Mouse (Mus musculus) spleen, embryonic (tissue): ENCODE data around the gene Kif20b.

Experiments
- CTCF ChIA-PET: fragments of 350-600 bp; sonication (Branson Sonifier 250); formaldehyde crosslinking; loops from one replicate; lab custom pipeline; 2022; lab: Charles Lee

Kif20b gene

GRCm38 (mm10) chr19:34920066-34920465, 2.1 kb upstream of the Kif20b start:
- CTCF ChIA-PET, result no interaction called here

GRCm38 (mm10) chr19:34920531-34920930, 1.6 kb upstream of the Kif20b start:
- CTCF ChIA-PET, result interaction anchor here (0.6 kb wide), 1 partner anchor 38 kb away, joined by 3 read pairs; no protein-coding TSS in a partner anchor

GRCm38 (mm10) chr19:34921253-34921651, 909 bp upstream of the Kif20b start:
- CTCF ChIA-PET, result no interaction called here

- CTCF ChIA-PET, result no interaction called here
These were observed 422 bp downstream of the Kif20b start for GRCm38 (mm10) chr19:34922603-34922963.

DNA sequence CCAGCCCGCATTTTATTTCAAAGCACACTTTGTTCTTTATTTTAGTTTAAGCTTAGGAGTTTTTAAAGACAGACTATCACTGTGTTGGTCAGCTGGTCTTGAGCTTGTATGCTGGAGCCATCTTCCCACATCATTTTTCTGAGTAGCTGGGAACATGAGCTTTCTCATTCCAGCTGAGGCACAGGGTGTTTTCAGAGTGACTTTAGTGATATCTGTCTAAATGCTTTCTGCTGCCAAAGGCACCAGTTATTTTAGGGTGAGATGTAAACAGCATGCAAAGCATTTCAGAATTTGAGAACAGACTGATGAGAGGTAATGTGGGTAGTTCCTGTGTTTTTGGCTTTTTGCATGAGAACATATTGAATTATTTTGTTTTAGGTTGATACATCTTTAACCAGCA, 25.0 kb downstream of the Kif20b start:
- CTCF ChIA-PET, result no interaction called here

DNA sequence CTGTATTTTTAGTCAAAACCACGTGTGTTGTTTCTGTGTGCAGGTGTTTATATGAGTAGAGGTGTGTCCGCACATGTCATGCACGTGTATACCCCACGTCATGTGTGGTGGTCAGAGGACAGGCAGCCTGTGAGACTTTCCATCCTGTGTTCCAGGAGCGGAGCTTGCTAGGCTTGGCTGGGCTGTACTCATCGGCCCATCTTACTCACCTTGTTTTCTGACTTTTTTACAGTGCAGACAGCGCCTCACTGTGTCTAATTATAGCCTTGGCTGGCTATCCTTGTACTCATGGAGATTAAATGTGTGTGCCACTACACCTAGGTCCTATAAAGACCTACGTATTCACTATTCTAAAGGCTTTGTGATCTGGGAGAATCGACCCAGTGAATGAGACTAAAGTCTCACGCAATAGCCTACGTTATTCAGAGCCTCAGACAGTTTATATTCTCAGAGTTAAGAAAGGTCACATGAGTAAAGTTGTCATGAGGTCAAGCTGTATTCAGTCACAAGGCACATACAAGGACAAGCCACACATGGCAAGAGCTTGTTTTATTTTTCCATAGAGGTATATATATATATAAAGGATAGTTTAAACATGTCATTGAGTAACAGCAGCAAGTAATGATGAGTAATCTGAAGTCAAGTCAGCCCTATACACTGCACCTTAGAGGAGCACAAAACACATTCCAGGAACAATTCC, 31.8 kb downstream of the Kif20b start:
- CTCF ChIA-PET, result no interaction called here

DNA sequence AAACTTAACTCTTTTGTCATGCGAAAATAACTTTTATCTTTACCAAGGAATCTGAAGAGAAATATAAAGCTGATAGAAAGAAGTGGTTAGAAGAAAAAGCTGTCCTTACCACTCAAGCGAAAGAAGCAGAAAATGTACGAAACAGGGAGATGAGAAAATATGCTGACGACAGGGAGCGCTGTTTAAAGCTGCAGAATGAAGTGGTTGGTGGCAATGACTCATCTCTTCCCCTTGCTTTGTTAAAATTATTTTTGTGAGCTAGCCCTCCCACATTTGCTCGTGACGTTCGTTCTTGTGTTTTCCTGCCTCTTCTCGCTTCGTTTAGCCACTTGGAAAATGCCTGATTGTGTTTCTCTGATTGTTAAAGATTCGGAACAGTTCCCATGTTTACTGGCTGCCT, 37.2 kb downstream of the Kif20b start:
- CTCF ChIA-PET, result no interaction called here

DNA sequence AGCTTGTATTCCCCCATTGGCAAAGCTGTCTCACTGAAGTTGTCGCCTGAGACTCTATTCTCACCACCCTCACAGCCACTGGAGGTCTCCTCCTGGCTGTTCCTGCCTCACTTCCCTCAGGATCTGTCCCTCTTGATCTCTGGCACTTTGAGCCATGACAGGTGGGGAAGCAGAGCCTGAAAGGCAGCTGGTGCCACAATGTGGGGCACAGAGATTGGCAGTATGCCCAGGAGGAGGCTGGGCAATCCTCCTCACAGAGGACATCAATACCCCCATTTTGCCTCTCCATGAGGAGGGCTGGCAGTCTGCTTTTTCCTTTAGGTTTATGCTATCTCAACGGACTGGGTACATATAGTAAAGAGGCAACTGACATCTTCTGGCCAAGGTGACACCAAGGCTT, 62.6 kb downstream of the Kif20b start:
- CTCF ChIA-PET, result no interaction called here

- CTCF ChIA-PET, result no interaction called here
These were observed 68.3 kb downstream of the Kif20b start for GRCm38 (mm10) chr19:34990443-34990842.

- CTCF ChIA-PET, result no interaction called here
These were observed 70.9 kb downstream of the Kif20b start for GRCm38 (mm10) chr19:34992969-34993527.

GRCm38 (mm10) chr19:35015058-35015457, 92.9 kb downstream of the Kif20b start:
- CTCF ChIA-PET, result interaction anchor here (0.5 kb wide), 1 partner anchor 8 kb away, joined by 12 read pairs; no protein-coding TSS in a partner anchor

GRCm38 (mm10) chr19:35017474-35018208, 95.5 kb downstream of the Kif20b start:
- CTCF ChIA-PET, result no interaction called here

- CTCF ChIA-PET, result no interaction called here
These were observed 96.0 kb downstream of the Kif20b start for GRCm38 (mm10) chr19:35018209-35018581.
